Mouse (Mus musculus): ENCODE results near the gene Cxcl17. TPM values are rescaled to one million over a fixed set of nuclear protein-coding genes. Genes with fewer than 3 reads are reported as not detected.

Gene Cxcl17
- not detected for polyA plus RNA-seq (2015; fragmentation: Illumina TruSeq; extraction: RNeasy Lipid Tissue Mini Kit (QIAGEN cat#74804); ENCODE audit: insufficient read depth, low read depth, low replicate concordance)

GRCm38 (mm10) chr7:25412833-25413441 is at the start of gene Cxcl17:
Cxcl17 (minus strand) TSS chr7:25412886.

GRCm38 (mm10) chr7:25398610-25399009 is 14.1 kb downstream of the Cxcl17 start, which contains the start of gene Lipe:
Lipe (minus strand) TSS chr7:25398710.

GRCm38 (mm10) chr7:25369058-25369749 is 43.5 kb downstream of the Cxcl17 start, which contains the start of gene Cnfn:
Cnfn (minus strand) TSS chr7:25369724.

Other genes with a start within 250 kb of the Cxcl17 start
- gene Pou2f2, start 233.2 kb downstream of the Cxcl17 start, polyA plus RNA-seq (2015; fragmentation: Illumina TruSeq; extraction: RNeasy Lipid Tissue Mini Kit (QIAGEN cat#74804); ENCODE audit: insufficient read depth, low read depth, low replicate concordance), result 0.26 TPM
- 6.1 TPM for gene Dedd2, start 192.3 kb downstream of the Cxcl17 start, polyA plus RNA-seq (2015; fragmentation: Illumina TruSeq; extraction: RNeasy Lipid Tissue Mini Kit (QIAGEN cat#74804); ENCODE audit: insufficient read depth, low read depth, low replicate concordance)
- gene Zfp526, start 191.5 kb downstream of the Cxcl17 start, polyA plus RNA-seq (2015; fragmentation: Illumina TruSeq; extraction: RNeasy Lipid Tissue Mini Kit (QIAGEN cat#74804); ENCODE audit: insufficient read depth, low read depth, low replicate concordance), result 1.8 TPM
- gene Gsk3a, start 175.0 kb downstream of the Cxcl17 start, polyA plus RNA-seq (2015; fragmentation: Illumina TruSeq; extraction: RNeasy Lipid Tissue Mini Kit (QIAGEN cat#74804); ENCODE audit: insufficient read depth, low read depth, low replicate concordance), result 17.3 TPM
- gene Erf, start 162.1 kb downstream of the Cxcl17 start, polyA plus RNA-seq (2015; fragmentation: Illumina TruSeq; extraction: RNeasy Lipid Tissue Mini Kit (QIAGEN cat#74804); ENCODE audit: insufficient read depth, low read depth, low replicate concordance), result 6.1 TPM
- 36.6 TPM for gene Cic, start 145.2 kb downstream of the Cxcl17 start, polyA plus RNA-seq (2015; fragmentation: Illumina TruSeq; extraction: RNeasy Lipid Tissue Mini Kit (QIAGEN cat#74804); ENCODE audit: insufficient read depth, low read depth, low replicate concordance)
- 6.7 TPM for gene Pafah1b3, start 114.9 kb downstream of the Cxcl17 start, polyA plus RNA-seq (2015; fragmentation: Illumina TruSeq; extraction: RNeasy Lipid Tissue Mini Kit (QIAGEN cat#74804); ENCODE audit: insufficient read depth, low read depth, low replicate concordance)
- gene Prr19, start 111.5 kb downstream of the Cxcl17 start, polyA plus RNA-seq (2015; fragmentation: Illumina TruSeq; extraction: RNeasy Lipid Tissue Mini Kit (QIAGEN cat#74804); ENCODE audit: insufficient read depth, low read depth, low replicate concordance), result not detected
- 0.72 TPM for gene Tmem145, start 106.8 kb downstream of the Cxcl17 start, polyA plus RNA-seq (2015; fragmentation: Illumina TruSeq; extraction: RNeasy Lipid Tissue Mini Kit (QIAGEN cat#74804); ENCODE audit: insufficient read depth, low read depth, low replicate concordance)
- 9.3 TPM for gene Megf8, start 95.7 kb downstream of the Cxcl17 start, polyA plus RNA-seq (2015; fragmentation: Illumina TruSeq; extraction: RNeasy Lipid Tissue Mini Kit (QIAGEN cat#74804); ENCODE audit: insufficient read depth, low read depth, low replicate concordance)
- gene Cnfn, start 43.2 kb downstream of the Cxcl17 start, polyA plus RNA-seq (2015; fragmentation: Illumina TruSeq; extraction: RNeasy Lipid Tissue Mini Kit (QIAGEN cat#74804); ENCODE audit: insufficient read depth, low read depth, low replicate concordance), result not detected
- 22.6 TPM for gene Lipe, start 14.2 kb downstream of the Cxcl17 start, polyA plus RNA-seq (2015; fragmentation: Illumina TruSeq; extraction: RNeasy Lipid Tissue Mini Kit (QIAGEN cat#74804); ENCODE audit: insufficient read depth, low read depth, low replicate concordance)
- gene Ceacam1, start 64.7 kb upstream of the Cxcl17 start, polyA plus RNA-seq (2015; fragmentation: Illumina TruSeq; extraction: RNeasy Lipid Tissue Mini Kit (QIAGEN cat#74804); ENCODE audit: insufficient read depth, low read depth, low replicate concordance), result 10.8 TPM
- not detected for gene Ceacam2, start 127.0 kb upstream of the Cxcl17 start, polyA plus RNA-seq (2015; fragmentation: Illumina TruSeq; extraction: RNeasy Lipid Tissue Mini Kit (QIAGEN cat#74804); ENCODE audit: insufficient read depth, low read depth, low replicate concordance)
- not detected for gene Erich4, start 203.0 kb upstream of the Cxcl17 start, polyA plus RNA-seq (2015; fragmentation: Illumina TruSeq; extraction: RNeasy Lipid Tissue Mini Kit (QIAGEN cat#74804); ENCODE audit: insufficient read depth, low read depth, low replicate concordance)
- gene Dmac2, start 206.5 kb upstream of the Cxcl17 start, polyA plus RNA-seq (2015; fragmentation: Illumina TruSeq; extraction: RNeasy Lipid Tissue Mini Kit (QIAGEN cat#74804); ENCODE audit: insufficient read depth, low read depth, low replicate concordance), result 14.6 TPM
- 1.2 TPM for gene B3gnt8, start 213.8 kb upstream of the Cxcl17 start, polyA plus RNA-seq (2015; fragmentation: Illumina TruSeq; extraction: RNeasy Lipid Tissue Mini Kit (QIAGEN cat#74804); ENCODE audit: insufficient read depth, low read depth, low replicate concordance)
- 34.9 TPM for gene Bckdha, start 246.1 kb upstream of the Cxcl17 start, polyA plus RNA-seq (2015; fragmentation: Illumina TruSeq; extraction: RNeasy Lipid Tissue Mini Kit (QIAGEN cat#74804); ENCODE audit: insufficient read depth, low read depth, low replicate concordance)
- gene Exosc5, start 246.3 kb upstream of the Cxcl17 start, polyA plus RNA-seq (2015; fragmentation: Illumina TruSeq; extraction: RNeasy Lipid Tissue Mini Kit (QIAGEN cat#74804); ENCODE audit: insufficient read depth, low read depth, low replicate concordance), result 14.8 TPM

Measured in pancreas, adult 10 weeks (tissue).